Mouse (Mus musculus) thymus, adult 2 months (tissue): Measurements from ENCODE around the gene Chd6.

Experiments
- CTCF ChIP-seq: fragments of 200-500 bp; IDR thresholded peaks from 2 replicates; pipeline ENCODE4 v1.5.1; 2012; ENCODE audit warnings: mild to moderate bottlenecking, control low read depth, low read length, moderate library complexity, borderline replicate concordance; ENCODE audit not compliant: control insufficient read depth, poor library complexity, insufficient read depth; ENCODE audit errors: extremely low read depth
- POLR2A ChIP-seq: fragments of 200-500 bp; IDR thresholded peaks from 2 replicates; pipeline ENCODE4 v1.6.1; 2012; ENCODE audit warnings: mild to moderate bottlenecking, low read length, control low read depth, moderate library complexity; ENCODE audit not compliant: control insufficient read depth, poor library complexity, insufficient read depth; ENCODE audit errors: extremely low read depth

DNA sequence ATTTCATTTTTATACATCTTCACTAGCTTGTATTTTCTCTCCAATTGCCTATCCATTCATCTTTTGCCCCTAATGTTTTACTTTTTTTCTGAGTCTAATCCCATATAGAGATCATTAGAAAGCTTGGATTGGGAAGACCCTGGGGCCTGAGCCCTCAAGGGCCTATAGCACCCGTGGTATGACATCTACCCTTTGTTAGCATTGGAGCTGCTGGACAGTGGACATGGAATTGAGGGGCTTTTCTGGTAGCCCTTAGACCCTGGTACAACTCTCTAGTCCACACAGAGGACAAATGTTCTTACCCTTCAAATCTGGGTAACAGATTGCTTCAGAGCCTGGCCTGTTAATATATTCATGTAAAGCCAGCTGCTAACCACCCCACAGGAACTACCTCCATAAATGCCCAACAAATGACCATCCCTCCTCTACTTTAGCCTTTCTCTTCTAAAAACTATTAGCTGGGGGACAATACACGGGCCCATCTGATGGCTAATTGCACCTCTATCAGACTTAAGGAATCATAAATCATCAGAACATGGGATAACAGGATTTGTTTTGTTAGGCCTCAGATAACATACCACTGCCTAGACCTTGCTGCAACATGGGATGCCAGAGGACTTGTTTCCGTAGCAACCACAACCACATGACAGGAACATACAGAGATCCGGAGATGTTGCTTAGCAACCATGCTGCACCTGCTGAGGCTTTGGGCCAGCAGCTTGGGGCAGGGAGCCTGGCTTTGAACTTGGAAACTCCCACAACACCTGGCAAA is 39.0 kb upstream of the Chd6 start:
- TF ChIP-seq CTCF (no peak), POLR2A (no peak)
